Mouse (Mus musculus) heart, embryonic 13.5 days (tissue): ENCODE measurements around the gene Apopt1. TPM values are rescaled to one million over a fixed set of nuclear protein-coding genes. Genes with fewer than 3 reads are reported as not detected.

ENCODE experiments used
- ATAC-seq: fragments of 200-750 bp; cut with Nextera tagmentation; 2 replicates; pipeline ENCODE4 v1.8.0; 2017; ENCODE audit warnings: moderate TSS enrichment; ENCODE audit not compliant: insufficient number of reproducible peaks, low FRiP score, low TSS enrichment; ENCODE audit errors: extremely low read depth
- H3K27ac ChIP-seq: fragments of 300-500 bp; sonication (generic); replicated peaks from 2 replicates; pipeline ENCODE4 v1.5.1; 2015; ENCODE audit warnings: moderate library complexity, mild to moderate bottlenecking, inconsistent platforms
- H3K27me3 ChIP-seq: fragments of 300-500 bp; sonication (generic); replicated peaks from 2 replicates; pipeline ENCODE4 v1.6.1; 2015; ENCODE audit warnings: mild to moderate bottlenecking, inconsistent platforms
- H3K36me3 ChIP-seq: fragments of 300-500 bp; sonication (generic); 2 replicates; pipeline ENCODE4 v1.6.1; 2015; ENCODE audit warnings: mild to moderate bottlenecking, inconsistent platforms
- H3K4me1 ChIP-seq: fragments of 300-500 bp; sonication (generic); 2 replicates; pipeline ENCODE4 v1.6.1; 2015; ENCODE audit warnings: inconsistent platforms
- H3K4me2 ChIP-seq: fragments of 300-500 bp; sonication (generic); 2 replicates; pipeline ENCODE4 v1.6.1; 2015; ENCODE audit warnings: inconsistent platforms, mild to moderate bottlenecking, moderate library complexity
- H3K4me3 ChIP-seq: fragments of 300-500 bp; sonication (generic); 2 replicates; pipeline ENCODE4 v1.5.1; 2015; ENCODE audit warnings: moderate library complexity, mild to moderate bottlenecking, inconsistent platforms
- H3K9ac ChIP-seq: fragments of 300-500 bp; sonication (generic); 2 replicates; pipeline ENCODE4 v1.6.1; 2015; ENCODE audit warnings: inconsistent platforms, mild to moderate bottlenecking, moderate library complexity
- H3K9me3 ChIP-seq: fragments of 300-500 bp; sonication (generic); 2 replicates; pipeline ENCODE4 v1.6.1; 2016; ENCODE audit warnings: inconsistent platforms
- WGBS: fragments of 180-500 bp; shearing (Covaris S2); methylation state at CpG from one replicate; pipeline ENCODE4 v1.1.7; 2015; ENCODE audit warnings: mixed read lengths; 5-methylcytosine and 5-hydroxymethylcytosine counted together
- polyA plus RNA-seq: library from polyadenylated mRNA; unstranded; fragments of >200 nt; fragmentation: Nextera tagmentation; extraction: Ambion mirVana; gene quantifications from 2 replicates; pipeline ENCODE4 v1.2.1, GENCODE M21; 2015

The Apopt1 gene
- polyA plus RNA-seq, 1 experiment from 2014 or later = 41.0 TPM

GRCm38 (mm10) chr12:111671431-111671902 lies 41.6 kb upstream of the Apopt1 start:
- H3K27me3 ChIP-seq = peaks cover 32% of the 10 kb centered on the region
- peak overlapping the region; percentile 99 for H3K4me2 ChIP-seq
- H3K27ac ChIP-seq = peak overlapping the region; percentile 60; the same call in 1 of the 2 replicates
- H3K9ac ChIP-seq = peak overlapping the region; percentile 88
- H3K9me3 ChIP-seq = no peaks in the 10 kb centered on the region
- WGBS = under 1% methylated on average over 34 of the region's 34 CpGs
- peak overlapping the region; percentile 75 for H3K4me3 ChIP-seq
- peaks cover 67% of the 10 kb centered on the region for H3K4me1 ChIP-seq
- no peaks in the 10 kb centered on the region for H3K36me3 ChIP-seq
- ATAC-seq = no peak

GRCm38 (mm10) chr12:111672176-111672575 lies 40.9 kb upstream of the Apopt1 start, which contains the start of gene Ckb:
Ckb (minus strand) TSS chr12:111672338.
- H3K4me3 ChIP-seq = peak within 1 kb of the TSS; percentile 75
- peak within 1 kb of the TSS; percentile 88 for H3K9ac ChIP-seq
- no peaks in the 10 kb centered on the region for H3K9me3 ChIP-seq
- peak within 1 kb of the TSS; percentile 99 for H3K4me2 ChIP-seq
- H3K4me1 ChIP-seq = peaks cover 70% of the 10 kb centered on the region
- under 1% methylated on average over 31 of the region's 31 CpGs for WGBS
- ATAC-seq = peak; percentile 21; the same call in 1 of the 2 replicates
- peak within 1 kb of the TSS; percentile 60; the same call in 1 of the 2 replicates for H3K27ac ChIP-seq
- H3K27me3 ChIP-seq = peaks cover 32% of the 10 kb centered on the region
- no peaks in the 10 kb centered on the region for H3K36me3 ChIP-seq

GRCm38 (mm10) chr12:111672581-111672980 lies 40.5 kb upstream of the Apopt1 start:
- 10% methylated on average over 12 of the region's 12 CpGs for WGBS

GRCm38 (mm10) chr12:111674850-111675486 lies 38.1 kb upstream of the Apopt1 start:
- 0 out of 2 replicates have a peak overlapping the region, but pooled peaks have one; percentile 37 for H3K9ac ChIP-seq
- H3K27me3 ChIP-seq = peaks cover 32% of the 10 kb centered on the region
- no peaks in the 10 kb centered on the region for H3K9me3 ChIP-seq
- peak overlapping the region; percentile 29 for H3K27ac ChIP-seq
- H3K36me3 ChIP-seq = no peaks in the 10 kb centered on the region
- peaks cover 74% of the 10 kb centered on the region for H3K4me1 ChIP-seq
- 11% methylated on average over 2 of the region's 2 CpGs for WGBS
- ATAC-seq = no peak
- no peak overlapping the region for H3K4me3 ChIP-seq
- H3K4me2 ChIP-seq = no peak overlapping the region

More at GRCm38 (mm10) chr12:111672581-111672980, 40.5 kb upstream of the Apopt1 start:
- Histone ChIP-seq H3K4me3 (peak overlapping the region; percentile 75), H3K4me2 (peak overlapping the region; percentile 99), H3K27me3 (peaks cover 32% of the 10 kb centered on the region), H3K9me3 (no peaks in the 10 kb centered on the region), H3K27ac (no peak overlapping the region), H3K4me1 (peaks cover 74% of the 10 kb centered on the region), H3K36me3 (no peaks in the 10 kb centered on the region), H3K9ac (peak overlapping the region; percentile 88)
- ATAC-seq = no peak

GRCm38 (mm10) chr12:111675797-111676580 lies 37.1 kb upstream of the Apopt1 start:
- Histone ChIP-seq H3K27me3 (peaks cover 25% of the 10 kb centered on the region), H3K4me2 (no peak overlapping the region), H3K36me3 (peaks cover 10% of the 10 kb centered on the region), H3K9me3 (no peaks in the 10 kb centered on the region), H3K27ac (peak overlapping the region; percentile 29), H3K4me3 (no peak overlapping the region), H3K4me1 (peaks cover 64% of the 10 kb centered on the region), H3K9ac (0 out of 2 replicates have a peak overlapping the region, but pooled peaks have one; percentile 24)
- no peak for ATAC-seq
- WGBS = 77% methylated on average over 6 of the region's 6 CpGs

GRCm38 (mm10) chr12:111677421-111677820 lies 35.6 kb upstream of the Apopt1 start:
- Histone ChIP-seq H3K27me3 (peaks cover 17% of the 10 kb centered on the region), H3K36me3 (peaks cover 18% of the 10 kb centered on the region), H3K4me2 (peak overlapping the region; percentile 97), H3K9ac (peak overlapping the region; percentile 91), H3K4me1 (peaks cover 66% of the 10 kb centered on the region), H3K27ac (peak overlapping the region; percentile 100), H3K4me3 (peak overlapping the region; percentile 95), H3K9me3 (no peaks in the 10 kb centered on the region)
- 18% methylated on average over 5 of the region's 5 CpGs for WGBS
- no peak for ATAC-seq

- Histone ChIP-seq H3K36me3 (peaks cover 23% of the 10 kb centered on the region), H3K27me3 (peaks cover 11% of the 10 kb centered on the region), H3K4me2 (peak within 1 kb of the TSS; percentile 97), H3K9ac (peak within 1 kb of the TSS; percentile 91), H3K4me3 (peak within 1 kb of the TSS; percentile 95), H3K4me1 (peaks cover 66% of the 10 kb centered on the region), H3K9me3 (no peaks in the 10 kb centered on the region), H3K27ac (peak within 1 kb of the TSS; percentile 100)
- ATAC-seq = peak; percentile 72
- under 1% methylated on average over 51 of the region's 51 CpGs for WGBS
These were observed 35.0 kb upstream of the Apopt1 start, which contains the start of gene Trmt61a for GRCm38 (mm10) chr12:111677882-111678669. Trmt61a (plus strand) TSS chr12:111678105.

- peak overlapping the region; percentile 95 for H3K4me3 ChIP-seq
- 7% methylated on average over 13 of the region's 13 CpGs for WGBS
- H3K27me3 ChIP-seq = peaks cover 6% of the 10 kb centered on the region
- H3K4me2 ChIP-seq = peak overlapping the region; percentile 97
- ATAC-seq = no peak
- peaks cover 69% of the 10 kb centered on the region for H3K4me1 ChIP-seq
- no peaks in the 10 kb centered on the region for H3K9me3 ChIP-seq
- H3K27ac ChIP-seq = no peak overlapping the region
- H3K36me3 ChIP-seq = peaks cover 24% of the 10 kb centered on the region
- peak overlapping the region; percentile 91 for H3K9ac ChIP-seq
These were observed 34.5 kb upstream of the Apopt1 start for GRCm38 (mm10) chr12:111678670-111678933.

GRCm38 (mm10) chr12:111678997-111679396 lies 34.1 kb upstream of the Apopt1 start:
- WGBS = 39% methylated on average over 7 of the region's 7 CpGs
- no peak for ATAC-seq

GRCm38 (mm10) chr12:111680661-111681060 lies 32.4 kb upstream of the Apopt1 start:
- H3K4me1 ChIP-seq = peaks cover 60% of the 10 kb centered on the region
- H3K4me3 ChIP-seq = no peak overlapping the region
- no peaks in the 10 kb centered on the region for H3K9me3 ChIP-seq
- no peak overlapping the region for H3K27ac ChIP-seq
- H3K27me3 ChIP-seq = no peaks in the 10 kb centered on the region
- peaks cover 34% of the 10 kb centered on the region for H3K36me3 ChIP-seq
- ATAC-seq = no peak
- H3K4me2 ChIP-seq = no peak overlapping the region
- H3K9ac ChIP-seq = no peak overlapping the region
- 92% methylated on average over 13 of the region's 13 CpGs for WGBS

More at GRCm38 (mm10) chr12:111678997-111679396, 34.1 kb upstream of the Apopt1 start:
- H3K27ac ChIP-seq = no peak overlapping the region
- no peaks in the 10 kb centered on the region for H3K9me3 ChIP-seq
- peaks cover 2% of the 10 kb centered on the region for H3K27me3 ChIP-seq
- H3K9ac ChIP-seq = peak overlapping the region; percentile 91
- peak overlapping the region; percentile 97 for H3K4me2 ChIP-seq
- peaks cover 69% of the 10 kb centered on the region for H3K4me1 ChIP-seq
- peaks cover 28% of the 10 kb centered on the region for H3K36me3 ChIP-seq
- peak overlapping the region; percentile 95 for H3K4me3 ChIP-seq

GRCm38 (mm10) chr12:111681305-111681704 lies 31.8 kb upstream of the Apopt1 start:
- H3K9me3 ChIP-seq = no peaks in the 10 kb centered on the region
- H3K4me2 ChIP-seq = no peak overlapping the region
- H3K4me1 ChIP-seq = peaks cover 67% of the 10 kb centered on the region
- H3K9ac ChIP-seq = peak overlapping the region; percentile 51
- peaks cover 34% of the 10 kb centered on the region for H3K36me3 ChIP-seq
- 75% methylated on average over 8 of the region's 8 CpGs for WGBS
- H3K4me3 ChIP-seq = no peak overlapping the region
- H3K27me3 ChIP-seq = no peaks in the 10 kb centered on the region
- H3K27ac ChIP-seq = peak overlapping the region; percentile 91
- no peak for ATAC-seq
